Mouse (Mus musculus) forebrain, embryonic 16.5 days (tissue): ENCODE data around the gene Vkorc1l1. TPM values are rescaled to one million over a fixed set of nuclear protein-coding genes. Genes with fewer than 3 reads are reported as not detected.

ENCODE experiments used
- ATAC-seq: fragments of 200-750 bp; cut with Nextera tagmentation; 2 replicates; pipeline ENCODE4 v1.8.0; 2017; ENCODE audit warnings: mild to moderate bottlenecking, moderate library complexity
- H3K27ac ChIP-seq: fragments of 300-500 bp; sonication (generic); 2 replicates; pipeline ENCODE4 v1.5.1; 2014; ENCODE audit warnings: low read length, control low read depth
- H3K27me3 ChIP-seq: fragments of 300-500 bp; sonication (generic); replicated peaks from 2 replicates; pipeline ENCODE4 v1.6.1; 2014; ENCODE audit warnings: low read length; ENCODE audit not compliant: control insufficient read depth, insufficient read depth
- H3K36me3 ChIP-seq: fragments of 300-500 bp; sonication (generic); 2 replicates; pipeline ENCODE4 v1.6.1; 2014; ENCODE audit not compliant: control insufficient read depth, insufficient read depth
- H3K4me1 ChIP-seq: fragments of 300-500 bp; sonication (generic); replicated peaks from 2 replicates; pipeline ENCODE4 v1.6.1; 2014; ENCODE audit warnings: low read length; ENCODE audit not compliant: control insufficient read depth, insufficient read depth
- H3K4me2 ChIP-seq: fragments of 300-500 bp; sonication (generic); 2 replicates; pipeline ENCODE4 v1.6.1; 2014; ENCODE audit warnings: mild to moderate bottlenecking, low read length, control low read depth
- H3K4me3 ChIP-seq: fragments of 300-500 bp; sonication (generic); replicated peaks from 2 replicates; pipeline ENCODE4 v1.5.1; 2014; ENCODE audit warnings: mild to moderate bottlenecking, low read length, control low read depth
- H3K9ac ChIP-seq: fragments of 300-500 bp; sonication (generic); replicated peaks from 2 replicates; pipeline ENCODE4 v1.6.1; 2014; ENCODE audit warnings: low read depth, low read length, control low read depth
- H3K9me3 ChIP-seq: fragments of 300-500 bp; sonication (generic); 2 replicates; pipeline ENCODE4 v1.6.1; 2016; ENCODE audit warnings: low read length; ENCODE audit not compliant: control insufficient read depth
- WGBS: fragments of 180-500 bp; shearing (Covaris S2); extraction: QIAGEN DNeasy Blood & Tissue Kit; methylation state at CpG from one replicate; pipeline ENCODE4 v1.1.7; 2014; 5-methylcytosine and 5-hydroxymethylcytosine counted together
- polyA plus RNA-seq: library from polyadenylated mRNA; unstranded; fragments of >200 nt; fragmentation: Nextera tagmentation; extraction: Ambion mirVana; gene quantifications from 2 replicates; pipeline ENCODE4 v1.2.1, GENCODE M21; 2015

Vkorc1l1 gene
- polyA plus RNA-seq, 1 experiment from 2014 or later: 28.7 TPM

DNA sequence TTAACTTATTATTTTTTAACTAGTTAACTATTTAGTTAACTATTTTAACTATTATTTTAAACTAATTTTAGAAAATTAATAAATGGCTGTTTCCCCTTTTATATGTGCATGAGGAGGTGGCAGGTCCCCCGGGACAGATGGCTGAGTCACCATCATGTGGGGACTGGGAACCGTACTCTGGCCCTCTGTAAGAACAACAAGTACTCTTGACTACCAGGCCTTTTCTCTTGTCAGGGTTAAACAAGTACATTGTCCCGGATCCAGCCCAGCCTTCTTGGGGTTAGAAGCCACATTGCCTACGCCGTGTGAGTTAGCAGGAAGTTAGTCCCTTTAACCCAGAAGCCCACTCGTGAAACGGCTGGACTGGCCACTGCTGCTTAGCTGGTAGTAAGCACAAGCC, 53.2 kb downstream of the Vkorc1l1 start:
- WGBS: 95% methylated on average over 7 of the region's 7 CpGs
- H3K4me3 ChIP-seq: no peak overlapping the region
- H3K4me1 ChIP-seq: no peaks in the 10 kb centered on the region
- no peaks in the 10 kb centered on the region for H3K9me3 ChIP-seq
- ATAC-seq: no peak
- H3K27ac ChIP-seq: no peak overlapping the region
- no peaks in the 10 kb centered on the region for H3K27me3 ChIP-seq
- H3K36me3 ChIP-seq: no peaks in the 10 kb centered on the region
- no peak overlapping the region for H3K9ac ChIP-seq
- no peak overlapping the region for H3K4me2 ChIP-seq

DNA sequence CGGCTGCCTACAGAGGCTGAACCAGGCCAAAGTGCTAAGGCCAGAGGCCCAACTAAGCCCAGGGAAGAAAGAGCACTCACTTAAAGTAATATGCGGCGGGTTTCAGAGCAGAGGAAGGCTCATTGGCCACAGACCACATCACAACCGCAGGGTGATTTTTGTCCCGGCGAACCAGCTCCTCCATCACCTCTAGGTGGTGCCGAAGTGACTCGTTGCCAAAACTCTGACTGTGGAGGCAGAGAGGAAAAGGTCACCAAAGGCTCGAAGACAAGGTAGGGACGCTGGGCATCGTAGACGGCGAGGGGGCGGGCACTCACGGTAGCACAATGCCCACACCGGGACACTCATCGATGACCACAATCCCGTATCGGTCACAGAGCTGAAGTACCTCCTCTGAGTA, 55.9 kb downstream of the Vkorc1l1 start:
- no peak overlapping the region for H3K4me3 ChIP-seq
- no peaks in the 10 kb centered on the region for H3K27me3 ChIP-seq
- ATAC-seq: no peak
- H3K9ac ChIP-seq: no peak overlapping the region
- no peaks in the 10 kb centered on the region for H3K36me3 ChIP-seq
- H3K4me1 ChIP-seq: peaks cover 7% of the 10 kb centered on the region; the same call in 1 of the 2 replicates
- 69% methylated on average over 19 of the region's 19 CpGs for WGBS
- H3K27ac ChIP-seq: no peak overlapping the region
- no peak overlapping the region for H3K4me2 ChIP-seq
- no peaks in the 10 kb centered on the region for H3K9me3 ChIP-seq

GRCm38 (mm10) chr5:129999097-129999496, 57.3 kb downstream of the Vkorc1l1 start:
- no peaks in the 10 kb centered on the region for H3K9me3 ChIP-seq

DNA sequence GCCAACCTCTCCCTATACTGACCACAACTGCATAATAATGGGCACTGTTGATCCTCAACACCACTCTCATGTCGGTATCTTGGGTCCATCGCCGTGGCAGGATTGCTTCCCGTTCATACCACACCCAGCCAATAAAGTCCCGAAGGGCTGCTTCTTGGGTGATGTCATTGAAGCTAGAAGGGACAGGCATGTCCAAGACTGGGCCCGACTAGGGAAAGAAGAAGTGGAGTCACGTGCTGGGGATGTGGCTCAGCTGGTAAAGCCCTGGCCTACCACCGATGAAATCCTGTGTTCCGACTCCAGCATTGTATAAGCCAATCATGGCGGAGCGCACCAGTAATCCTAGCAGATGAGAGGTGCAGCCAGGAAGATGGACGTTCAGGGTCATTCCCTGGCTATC, 59.0 kb downstream of the Vkorc1l1 start:
- H3K4me1 ChIP-seq: peaks cover 8% of the 10 kb centered on the region; the same call in 1 of the 2 replicates
- WGBS: 95% methylated on average over 12 of the region's 12 CpGs
- ATAC-seq: no peak
- no peaks in the 10 kb centered on the region for H3K27me3 ChIP-seq
- no peak overlapping the region for H3K9ac ChIP-seq
- H3K9me3 ChIP-seq: no peaks in the 10 kb centered on the region
- H3K27ac ChIP-seq: no peak overlapping the region
- H3K36me3 ChIP-seq: no peaks in the 10 kb centered on the region
- H3K4me2 ChIP-seq: no peak overlapping the region
- no peak overlapping the region for H3K4me3 ChIP-seq

More at GRCm38 (mm10) chr5:129999097-129999496, 57.3 kb downstream of the Vkorc1l1 start:
- H3K27me3 ChIP-seq: no peaks in the 10 kb centered on the region
- peak; percentile 55 for ATAC-seq
- 33% methylated on average over 4 of the region's 4 CpGs for WGBS
- no peak overlapping the region for H3K4me2 ChIP-seq
- no peaks in the 10 kb centered on the region for H3K36me3 ChIP-seq
- no peak overlapping the region for H3K4me3 ChIP-seq
- H3K27ac ChIP-seq: no peak overlapping the region
- H3K4me1 ChIP-seq: peaks cover 8% of the 10 kb centered on the region; the same call in 1 of the 2 replicates
- no peak overlapping the region for H3K9ac ChIP-seq

DNA sequence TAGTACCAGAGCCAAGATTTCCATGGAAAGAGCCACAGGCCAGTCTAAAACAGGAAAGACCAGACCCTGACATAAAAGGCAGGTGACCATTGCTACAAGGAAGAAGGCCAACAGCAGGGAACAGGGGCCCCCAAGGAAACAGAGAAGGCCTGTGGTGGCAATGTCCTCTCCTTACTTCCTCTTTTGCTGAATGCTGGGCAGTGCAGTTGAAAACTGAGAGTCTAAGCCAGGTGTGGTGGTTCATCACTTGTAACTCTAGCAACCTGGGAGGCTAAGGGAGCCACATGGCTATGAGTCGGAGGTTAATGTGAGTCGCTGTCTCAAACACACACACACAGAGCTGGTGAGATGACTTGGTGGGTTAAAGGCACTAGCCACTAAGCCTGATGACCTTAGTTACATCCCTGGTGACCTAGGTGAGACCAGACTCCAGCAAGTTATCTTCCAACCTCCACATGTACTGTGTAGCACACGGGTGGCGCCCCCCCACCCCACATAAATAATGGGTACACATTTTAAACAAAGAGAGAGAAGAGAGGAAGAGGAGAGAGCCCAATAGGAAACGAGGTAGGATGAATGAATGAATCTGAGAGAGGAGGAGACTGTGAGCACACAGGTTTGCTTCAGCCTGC, 59.7 kb downstream of the Vkorc1l1 start:
- no peak overlapping the region for H3K27ac ChIP-seq
- no peaks in the 10 kb centered on the region for H3K9me3 ChIP-seq
- no peak overlapping the region for H3K9ac ChIP-seq
- ATAC-seq: no peak
- H3K36me3 ChIP-seq: no peaks in the 10 kb centered on the region
- peaks cover 8% of the 10 kb centered on the region; the same call in 1 of the 2 replicates for H3K4me1 ChIP-seq
- no peak overlapping the region for H3K4me3 ChIP-seq
- H3K27me3 ChIP-seq: no peaks in the 10 kb centered on the region
- H3K4me2 ChIP-seq: no peak overlapping the region
- WGBS: 68% methylated on average over 5 of the region's 5 CpGs

DNA sequence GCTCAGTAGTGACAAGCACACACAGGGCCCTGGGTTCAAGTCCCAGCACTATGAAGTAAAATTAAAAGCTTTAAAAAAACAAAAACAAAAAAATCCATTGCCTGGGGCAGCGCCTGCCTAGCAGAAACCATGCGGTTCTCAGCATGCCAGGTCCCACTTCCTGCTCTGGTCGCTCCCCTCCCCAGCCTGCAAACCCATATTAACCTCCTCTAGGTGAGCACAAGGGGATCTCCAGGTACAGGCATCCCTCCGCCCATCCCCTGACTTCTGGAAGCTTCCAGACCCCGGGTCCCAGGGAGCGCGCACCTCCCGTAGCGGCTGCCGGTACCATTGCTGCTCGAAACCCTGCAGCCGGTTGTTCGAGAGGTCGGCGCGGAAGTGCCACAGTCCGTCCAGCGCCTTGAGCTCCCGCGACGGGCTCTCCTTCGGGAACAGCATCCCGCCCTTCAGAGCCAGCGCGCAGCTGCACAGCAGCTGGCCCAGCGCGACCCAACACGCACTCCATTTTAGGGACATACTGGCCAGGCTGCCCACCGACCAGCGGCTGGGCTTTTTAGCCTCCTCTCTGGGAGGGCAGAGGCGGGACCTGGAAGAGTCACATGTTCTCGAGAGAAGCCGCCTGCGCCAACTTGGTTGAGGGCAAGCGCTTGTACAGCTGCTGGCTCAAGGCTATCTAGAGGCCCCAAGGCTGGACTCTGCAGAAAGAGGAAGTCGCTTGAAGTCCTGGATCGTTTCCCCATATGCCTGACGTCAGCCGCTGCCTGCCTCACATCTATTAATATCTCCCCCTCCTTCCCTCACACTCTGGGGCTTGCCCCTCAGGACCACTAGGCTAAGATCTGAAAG, 60.8 kb downstream of the Vkorc1l1 start, which contains the start of gene Gusb:
Gene Gusb (minus strand): TSS at position 749 of the 846 bp plus-strand sequence.
- Histone ChIP-seq H3K4me2 (peak within 1 kb of the TSS; percentile 87), H3K36me3 (no peaks in the 10 kb centered on the region), H3K27ac (no peak within 1 kb of the TSS), H3K27me3 (no peaks in the 10 kb centered on the region), H3K9ac (peak within 1 kb of the TSS; percentile 72), H3K4me3 (peak within 1 kb of the TSS; percentile 63), H3K9me3 (no peaks in the 10 kb centered on the region), H3K4me1 (peaks cover 8% of the 10 kb centered on the region; the same call in 1 of the 2 replicates)
- WGBS: under 1% methylated on average over 39 of the region's 39 CpGs
- ATAC-seq: peak; percentile 81

- 78% methylated on average over 7 of the region's 7 CpGs for WGBS
- Histone ChIP-seq H3K4me1 (peaks cover 8% of the 10 kb centered on the region; the same call in 1 of the 2 replicates), H3K36me3 (no peaks in the 10 kb centered on the region), H3K4me3 (no peak overlapping the region; the same call in 1 of the 2 replicates), H3K27me3 (no peaks in the 10 kb centered on the region), H3K9ac (no peak overlapping the region), H3K9me3 (no peaks in the 10 kb centered on the region), H3K4me2 (peak overlapping the region; percentile 87; the same call in 1 of the 2 replicates), H3K27ac (no peak overlapping the region)
- no peak for ATAC-seq
Measured at GRCm38 (mm10) chr5:130003229-130003628, 61.5 kb downstream of the Vkorc1l1 start.

- Histone ChIP-seq H3K9ac (no peak overlapping the region), H3K4me2 (no peak overlapping the region), H3K27ac (no peak overlapping the region), H3K27me3 (no peaks in the 10 kb centered on the region), H3K36me3 (peaks cover 7% of the 10 kb centered on the region; the same call in 1 of the 2 replicates), H3K4me3 (no peak overlapping the region), H3K4me1 (peaks cover 4% of the 10 kb centered on the region; the same call in 1 of the 2 replicates), H3K9me3 (peaks cover 5% of the 10 kb centered on the region)
- WGBS: 100% methylated on average over 1 of the region's 1 CpGs
- no peak for ATAC-seq
Measured at GRCm38 (mm10) chr5:130007344-130007743, 65.6 kb downstream of the Vkorc1l1 start.

DNA sequence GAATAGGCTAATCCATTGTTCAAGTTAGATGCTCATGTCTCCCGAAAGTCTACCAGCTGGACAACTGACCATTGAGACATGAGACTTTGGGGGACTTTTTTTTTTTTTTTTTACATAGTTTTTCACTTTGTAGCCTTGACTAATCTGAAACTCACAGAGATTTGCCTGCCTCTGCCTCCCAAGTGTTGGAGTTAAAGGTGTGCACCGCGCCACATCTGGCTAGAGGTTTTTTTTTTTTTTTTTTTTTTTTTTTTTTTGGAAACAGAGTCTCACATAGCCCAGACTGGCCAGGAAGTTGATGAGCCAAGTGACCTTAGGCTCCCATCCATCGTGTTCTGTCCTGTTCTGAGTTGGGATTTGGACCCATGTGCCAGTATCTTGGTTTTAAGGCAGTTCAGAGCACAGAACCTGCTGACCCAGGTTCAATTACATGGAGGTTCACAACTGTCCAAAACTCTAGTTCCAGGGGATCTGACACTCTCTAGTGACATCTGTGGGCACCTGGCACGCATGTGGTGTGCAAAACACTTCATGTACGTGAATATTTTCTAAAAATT, 66.3 kb downstream of the Vkorc1l1 start:
- Histone ChIP-seq H3K9me3 (peaks cover 5% of the 10 kb centered on the region), H3K4me2 (no peak overlapping the region), H3K27me3 (no peaks in the 10 kb centered on the region), H3K36me3 (peaks cover 7% of the 10 kb centered on the region; the same call in 1 of the 2 replicates), H3K9ac (no peak overlapping the region), H3K4me3 (no peak overlapping the region), H3K27ac (no peak overlapping the region), H3K4me1 (no peaks in the 10 kb centered on the region)
- 89% methylated on average over 6 of the region's 6 CpGs for WGBS
- ATAC-seq: no peak
